Mouse (Mus musculus) cerebellum, adult 11-12 months (tissue): Measurements from ENCODE around the gene Tsc2.
A peak's percentile ranks its signal among the peaks of the same experiment; 100 is the strongest.

Experiments used
- DNase-seq: peaks from one replicate; pipeline ENCODE4 v3.0.0; 2022

Tsc2 gene

DNA sequence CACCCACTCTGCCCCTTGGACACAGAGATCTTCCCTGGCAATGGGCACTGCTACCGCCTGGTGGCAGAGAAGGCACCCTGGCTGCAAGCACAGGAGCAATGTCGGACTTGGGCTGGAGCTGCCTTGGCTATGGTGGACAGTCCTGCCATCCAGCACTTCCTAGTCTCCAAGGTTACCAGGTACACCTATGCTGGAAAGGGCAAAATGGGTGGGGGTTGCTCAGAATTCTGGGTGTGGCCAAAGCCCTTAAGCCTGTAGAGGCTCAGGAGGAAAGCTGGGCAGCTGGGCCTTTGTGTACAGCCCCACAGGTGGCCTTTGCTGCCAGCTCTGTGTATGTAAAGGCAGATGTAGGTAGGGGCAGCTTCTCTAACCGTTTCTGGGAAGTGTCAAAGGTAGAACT is 66.6 kb downstream of the Tsc2 start:
- DNase-seq, result no peak

DNA sequence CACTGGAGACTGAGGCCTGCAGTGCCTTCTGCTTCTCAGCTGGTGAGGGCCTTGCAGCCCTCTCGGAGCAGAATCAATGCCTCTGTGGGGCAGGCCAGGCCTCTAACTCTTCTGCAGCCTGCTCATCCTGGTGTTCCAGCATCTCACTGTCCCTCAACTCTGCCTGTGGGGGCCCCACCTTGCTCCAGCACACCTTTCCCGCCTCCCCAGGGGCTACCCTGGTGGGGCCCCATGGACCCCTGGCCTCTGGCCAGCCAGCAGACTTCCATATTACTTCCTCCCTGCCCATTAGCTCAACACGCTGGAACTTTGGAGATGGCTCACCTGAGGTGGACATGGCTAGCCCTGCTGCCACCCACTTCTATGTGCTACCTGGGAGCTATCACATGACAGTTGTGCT is 67.3 kb downstream of the Tsc2 start:
- DNase-seq, result no peak

DNA sequence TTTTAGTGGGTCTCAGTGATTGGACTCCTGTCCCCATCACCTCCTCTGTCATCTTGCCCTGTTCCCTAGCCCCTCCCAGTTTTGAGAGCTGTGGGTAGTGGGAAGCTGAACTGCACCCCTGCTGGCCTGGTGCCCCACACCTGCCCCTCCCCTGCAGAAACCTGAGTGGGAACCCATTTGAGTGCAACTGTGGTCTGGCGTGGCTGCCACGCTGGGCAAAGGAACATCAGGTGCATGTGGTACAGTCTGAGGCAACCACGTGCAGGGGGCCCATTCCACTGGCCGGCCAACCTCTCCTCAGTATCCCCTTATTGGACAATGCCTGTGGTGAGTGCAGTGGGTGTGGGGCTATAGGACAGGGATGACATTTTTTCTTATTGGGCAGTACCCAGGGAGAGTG is 68.0 kb downstream of the Tsc2 start:
- DNase-seq, result no peak

DNA sequence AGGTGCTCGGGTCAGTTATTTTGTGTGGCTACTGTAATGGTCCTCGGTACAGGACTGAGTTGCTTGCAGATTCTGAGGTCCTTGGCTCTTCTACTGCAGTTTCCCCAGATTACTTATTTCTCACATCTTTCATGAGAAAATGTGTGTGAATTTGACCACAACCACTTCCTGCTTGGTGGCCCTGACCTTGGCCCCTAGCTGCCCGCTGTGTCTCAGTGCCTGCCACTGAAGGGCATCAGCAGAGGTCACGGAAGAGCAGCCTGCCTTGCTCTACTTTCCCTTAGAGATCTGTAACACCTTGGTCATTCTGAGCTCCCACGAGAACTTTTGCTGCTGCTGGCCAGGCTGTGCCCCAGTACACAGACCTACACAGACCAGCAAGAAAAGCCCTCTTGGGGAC is 68.8 kb downstream of the Tsc2 start:
- no peak for DNase-seq

DNA sequence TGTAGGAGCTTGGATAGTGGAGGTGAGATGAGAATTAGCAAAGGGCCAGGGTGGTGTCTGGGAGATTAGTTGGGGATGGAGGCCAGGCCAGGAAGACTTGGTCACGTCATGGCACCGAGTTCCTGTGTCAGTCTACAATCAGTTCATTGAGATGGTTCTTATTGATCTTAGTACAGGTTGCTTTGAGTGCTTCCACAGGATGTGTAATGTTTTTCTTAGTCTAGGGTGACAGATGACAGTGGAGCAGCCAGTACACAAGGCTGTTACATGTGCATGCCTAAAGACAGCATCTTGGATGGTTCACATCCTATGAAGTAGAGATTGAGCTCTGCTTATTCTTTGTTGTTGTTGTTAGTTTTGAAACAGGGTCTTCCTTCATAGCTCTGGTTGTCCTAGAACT is 70.8 kb downstream of the Tsc2 start:
- DNase-seq, result peak; percentile 5

DNA sequence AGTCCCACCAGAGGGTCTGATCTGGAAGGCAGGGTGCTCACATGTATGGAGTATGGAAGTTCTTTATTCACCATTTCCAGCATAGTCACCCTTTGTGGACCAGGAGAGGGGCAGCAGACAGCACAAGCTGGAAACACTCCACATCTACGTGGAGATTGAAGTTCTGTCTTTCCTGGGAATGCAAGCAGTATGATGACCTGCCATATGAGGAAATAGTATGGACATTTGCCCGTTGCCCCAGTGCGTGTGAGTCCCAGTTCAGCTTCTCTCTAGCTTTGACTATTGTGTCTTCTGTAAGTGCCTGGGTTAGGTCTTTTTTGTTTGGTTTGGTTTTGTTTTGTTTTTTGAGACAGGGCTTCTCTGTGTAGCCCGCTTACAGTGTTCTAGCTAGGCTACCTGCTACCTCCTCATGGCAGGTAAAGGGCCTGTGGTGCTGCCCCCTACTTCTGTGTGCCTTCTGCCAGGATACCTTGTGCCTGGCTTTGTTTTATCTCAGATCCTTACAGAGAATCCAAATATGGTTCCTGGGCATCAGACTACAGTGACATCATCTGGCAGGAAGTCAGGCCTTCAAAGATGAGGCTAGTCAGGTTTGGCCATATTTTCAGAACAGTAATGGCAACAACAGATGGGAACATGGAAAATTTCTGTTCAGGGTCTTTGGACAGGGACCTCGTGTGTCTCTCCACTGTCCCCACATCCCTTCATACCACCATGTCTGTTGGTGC is 72.0 kb downstream of the Tsc2 start:
- DNase-seq, result peak; percentile 77

DNA sequence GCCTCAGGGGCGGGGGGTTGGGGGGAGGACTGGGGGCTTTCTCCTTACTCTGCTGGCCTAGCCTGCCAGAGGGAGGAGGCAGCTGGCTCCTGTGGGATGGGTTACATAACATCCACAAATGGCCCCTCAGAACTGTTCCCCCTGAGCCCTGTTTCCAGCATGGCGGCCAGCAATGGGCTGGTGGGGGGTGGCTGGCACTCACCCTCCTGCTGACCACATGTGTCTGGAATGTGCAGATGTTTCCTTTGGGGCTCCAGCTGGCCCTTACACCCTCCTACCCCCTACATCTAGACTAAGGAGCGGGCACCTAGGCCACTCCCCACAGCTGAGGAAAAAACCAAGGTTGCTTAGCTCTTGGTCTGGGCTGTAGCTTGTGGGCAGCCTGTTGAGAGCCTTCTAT is 73.3 kb downstream of the Tsc2 start:
- peak; percentile 44 for DNase-seq

DNA sequence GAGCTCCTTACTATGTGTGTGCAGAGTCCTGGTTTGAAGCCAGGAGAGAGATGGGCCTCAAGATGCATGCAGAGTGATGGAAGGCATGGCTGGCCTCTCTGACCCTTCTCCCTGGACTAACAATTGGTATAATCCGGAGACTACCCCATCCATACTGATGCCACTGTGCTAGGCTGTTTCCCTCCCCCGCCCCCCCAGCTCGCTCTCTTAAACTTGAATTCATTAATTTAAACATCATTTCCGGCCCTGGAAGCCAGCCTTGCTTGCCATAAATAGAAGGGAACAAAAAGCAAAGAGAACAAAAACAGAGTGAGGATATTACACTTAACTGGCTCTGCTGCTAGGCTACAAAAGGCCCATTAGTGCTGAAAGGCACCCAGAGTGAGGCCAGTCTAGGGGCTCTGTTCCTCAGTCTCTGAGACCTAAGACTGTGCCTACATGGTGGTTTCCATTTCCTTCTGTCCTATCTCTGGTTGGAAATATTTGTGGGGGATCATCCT is 73.8 kb downstream of the Tsc2 start:
- peak; percentile 13 for DNase-seq

DNA sequence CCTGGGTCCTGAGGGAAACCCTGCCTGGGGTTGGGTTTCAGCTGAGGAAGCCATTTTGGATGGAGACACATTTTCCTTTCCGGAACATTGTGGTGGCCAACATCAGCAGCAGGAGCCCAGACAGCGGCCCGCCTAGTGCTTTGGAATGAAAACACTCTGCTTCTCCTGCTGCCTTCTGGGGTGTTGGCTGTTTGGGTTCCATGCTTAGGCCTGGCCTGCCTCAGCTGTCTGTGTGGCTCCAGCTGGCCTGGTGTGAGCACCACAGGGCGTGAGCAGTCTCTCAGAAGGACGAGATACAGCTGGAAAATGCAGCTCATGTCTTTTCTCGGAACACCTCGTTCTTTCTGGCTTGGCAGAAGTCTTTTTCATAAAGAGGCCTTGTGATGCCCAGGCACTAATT is 75.3 kb downstream of the Tsc2 start:
- no peak for DNase-seq

DNA sequence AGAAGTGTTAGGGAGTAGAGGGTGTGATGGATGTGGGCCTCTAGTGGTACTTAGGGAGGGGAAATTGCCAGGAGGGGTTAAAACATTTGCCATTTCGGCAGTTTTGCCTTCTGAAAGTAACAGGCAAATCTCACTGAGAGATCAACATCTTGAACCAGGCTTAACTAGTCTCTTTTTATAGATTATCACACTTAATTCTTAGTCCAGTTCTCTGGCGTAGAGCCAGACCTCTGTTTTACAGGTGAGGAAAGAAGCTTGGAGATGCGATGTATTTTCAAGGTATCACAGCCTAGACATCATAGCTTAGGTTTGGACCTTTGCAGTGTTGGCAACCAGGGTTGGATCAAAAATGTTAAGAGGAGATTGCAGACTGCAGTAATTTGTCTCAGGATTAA is 81.4 kb downstream of the Tsc2 start:
- no peak for DNase-seq

DNA sequence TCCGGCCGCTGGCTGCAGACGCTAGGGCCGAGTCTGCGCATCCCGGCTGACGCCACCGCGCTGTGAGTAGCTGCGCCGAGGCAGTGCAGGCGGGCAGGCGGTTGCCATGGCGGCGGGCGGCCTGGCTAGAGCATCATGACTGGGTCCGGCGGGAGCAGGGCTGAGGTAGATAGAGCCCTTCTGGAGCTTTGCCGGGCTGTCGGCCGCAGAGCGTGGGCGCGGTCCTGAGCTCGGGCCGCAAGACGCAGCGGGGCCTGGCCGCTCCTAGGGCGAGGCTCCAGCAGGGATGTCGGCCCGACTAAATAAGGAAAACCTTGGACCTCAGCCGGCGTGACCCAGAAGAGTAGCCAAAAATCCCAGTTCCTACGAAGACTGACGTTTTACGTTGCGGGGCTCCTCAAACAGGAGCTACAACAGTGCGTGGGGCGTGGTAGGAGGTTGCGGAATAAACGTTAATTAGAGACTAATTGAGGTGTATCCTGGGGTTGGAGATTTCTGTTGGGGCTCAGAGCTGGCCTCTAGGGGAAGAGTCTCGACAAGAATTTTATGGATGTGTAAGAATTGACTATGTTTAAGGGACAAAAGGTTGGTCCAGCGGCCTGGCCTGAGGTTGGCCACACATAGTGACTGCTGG is 81.9 kb downstream of the Tsc2 start:
- peak; percentile 90 for DNase-seq

DNA sequence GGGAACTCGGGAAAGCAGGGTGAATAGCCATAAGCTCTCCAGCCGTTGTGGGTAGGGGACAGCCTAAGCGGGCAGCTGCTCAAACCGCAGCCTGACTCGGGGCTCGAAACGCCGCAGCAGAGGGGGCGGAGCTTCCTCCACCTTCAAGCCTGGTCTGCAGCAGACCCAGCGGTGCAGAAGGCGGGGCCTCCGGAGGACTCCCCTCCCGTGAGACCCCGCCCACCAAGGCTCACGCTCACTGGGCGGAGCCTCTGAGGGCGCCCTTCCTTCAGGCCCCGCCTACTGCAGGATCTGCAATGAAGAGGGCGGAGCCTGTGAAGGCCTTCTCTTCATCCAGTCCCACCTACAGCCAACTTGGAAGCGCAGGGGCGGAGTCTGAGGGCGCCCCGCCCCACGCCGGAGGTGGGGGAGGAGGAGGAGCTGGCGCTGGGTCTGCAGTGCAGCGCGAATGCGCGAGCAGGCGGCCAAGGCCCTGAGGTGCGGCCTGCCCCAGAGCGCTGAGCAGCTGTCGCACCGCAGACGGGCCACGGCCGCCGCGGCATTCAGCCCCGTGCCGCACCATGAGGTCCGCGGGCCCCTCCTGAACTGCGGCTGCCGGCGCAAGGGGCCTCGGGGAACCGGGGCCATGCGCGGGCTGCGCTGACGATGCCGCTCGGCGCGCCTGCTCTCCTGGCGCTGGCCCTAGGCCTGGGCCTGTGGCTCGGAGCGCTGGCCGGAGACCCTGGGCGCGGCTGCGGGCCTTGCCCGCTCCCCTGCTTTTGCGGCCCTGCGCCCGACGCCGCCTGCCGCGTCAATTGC is 82.6 kb downstream of the Tsc2 start, which contains the start of gene Pkd1:
Gene Pkd1, plus strand, starts transcription at position 217 of the 798 bp plus-strand sequence.
- DNase-seq, result peak; percentile 99

DNA sequence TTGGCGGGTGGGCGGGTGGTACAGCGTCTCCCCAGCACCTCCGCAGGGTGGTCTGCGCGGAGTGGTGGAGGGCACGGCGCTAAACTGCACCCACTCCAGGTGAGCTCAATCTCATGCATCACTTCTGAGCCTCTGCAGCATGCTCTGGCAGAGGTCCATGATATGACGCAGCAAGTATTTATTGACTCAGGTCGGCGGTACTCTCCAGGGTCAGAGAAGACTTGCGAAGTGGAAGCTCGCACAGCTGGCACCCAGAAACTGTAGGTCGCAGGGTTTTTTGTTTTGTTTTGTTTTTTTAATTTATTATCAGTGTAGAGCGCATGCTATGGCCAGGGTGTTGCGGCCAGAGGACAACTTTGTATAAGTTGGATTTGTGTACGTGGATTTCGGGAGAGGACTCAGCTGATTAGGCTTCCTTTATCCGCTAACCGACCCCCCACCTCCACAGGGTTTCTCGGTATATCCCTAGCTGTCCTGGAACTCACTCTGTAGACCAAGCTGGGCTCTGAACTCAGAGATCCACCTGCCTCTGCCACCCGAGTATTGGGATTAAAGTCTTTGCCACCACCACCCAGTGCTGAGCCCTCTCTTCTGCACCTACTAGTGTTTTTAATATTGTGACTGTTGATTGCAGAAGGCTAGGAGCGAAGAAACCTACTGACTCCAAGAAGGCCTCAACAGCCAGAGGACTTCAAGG is 83.4 kb downstream of the Tsc2 start:
- peak; percentile 85 for DNase-seq

DNA sequence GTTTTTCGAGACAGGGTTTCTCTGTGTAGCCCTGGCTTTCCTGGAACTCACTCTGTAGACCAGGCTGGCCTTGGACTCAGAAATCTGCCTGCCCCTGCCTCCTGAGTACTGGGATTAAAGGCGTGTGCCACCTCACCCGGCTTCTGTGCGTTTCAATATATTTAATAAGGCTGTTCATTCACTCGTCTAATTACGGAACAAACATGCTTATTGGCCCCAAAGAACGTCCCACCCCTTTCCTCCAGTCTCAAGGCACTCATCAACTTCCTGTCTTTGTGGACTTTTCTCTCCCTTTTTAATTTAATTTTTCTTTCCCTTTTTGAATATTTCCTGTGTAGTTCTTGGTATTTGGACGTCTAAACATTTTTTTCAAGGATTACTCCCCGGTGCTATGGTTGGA is 84.0 kb downstream of the Tsc2 start:
- peak; percentile 55 for DNase-seq

DNA sequence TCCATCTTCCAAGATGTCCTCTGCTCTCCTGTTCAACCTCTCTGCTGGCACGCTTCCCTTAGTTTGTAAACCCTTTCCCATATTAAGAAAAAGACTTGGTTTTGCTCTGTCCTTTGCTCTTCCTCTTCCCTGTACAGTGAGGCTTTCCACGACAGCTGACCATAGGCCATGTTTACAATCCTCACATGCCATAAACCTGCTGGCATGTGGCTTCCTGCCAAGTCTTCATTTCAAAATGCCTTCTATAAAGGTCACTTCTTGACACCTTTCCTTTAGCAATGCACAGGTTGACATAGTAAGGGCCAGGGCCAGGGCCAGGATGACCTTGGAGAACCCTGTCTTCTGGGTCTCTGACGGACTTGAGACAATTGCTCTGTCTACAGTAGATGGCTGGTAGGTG is 86.2 kb downstream of the Tsc2 start:
- no peak for DNase-seq
